Mouse (Mus musculus): Measurements from ENCODE around the gene Cct8l1.
A peak's percentile ranks its signal among the peaks of the same experiment; 100 is the strongest.

The Cct8l1 gene

DNA sequence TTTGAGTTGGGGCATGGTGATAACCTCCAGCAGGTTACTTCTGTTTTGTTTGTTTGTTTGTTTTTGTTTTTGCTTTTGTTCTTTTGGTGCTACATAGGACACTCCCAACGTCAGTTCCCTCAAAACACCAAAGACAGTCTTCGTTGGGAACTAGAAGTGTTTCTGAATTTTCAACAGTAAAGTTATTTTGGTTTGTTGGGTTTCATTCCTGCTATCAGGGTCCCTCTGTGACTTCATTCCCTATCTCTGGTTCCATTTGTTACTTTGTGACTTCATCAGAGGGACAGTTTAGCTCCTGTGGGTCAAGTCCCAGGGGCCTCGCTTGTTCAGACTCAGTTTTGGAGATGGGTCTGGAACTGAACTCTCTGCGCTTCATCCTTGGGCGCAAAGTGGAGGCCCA lies at the start of gene Cct8l1:
Gene Cct8l1, plus strand, starts transcription at position 301 of the 400 bp plus-strand sequence.
- no peak for DNase-seq

DNA sequence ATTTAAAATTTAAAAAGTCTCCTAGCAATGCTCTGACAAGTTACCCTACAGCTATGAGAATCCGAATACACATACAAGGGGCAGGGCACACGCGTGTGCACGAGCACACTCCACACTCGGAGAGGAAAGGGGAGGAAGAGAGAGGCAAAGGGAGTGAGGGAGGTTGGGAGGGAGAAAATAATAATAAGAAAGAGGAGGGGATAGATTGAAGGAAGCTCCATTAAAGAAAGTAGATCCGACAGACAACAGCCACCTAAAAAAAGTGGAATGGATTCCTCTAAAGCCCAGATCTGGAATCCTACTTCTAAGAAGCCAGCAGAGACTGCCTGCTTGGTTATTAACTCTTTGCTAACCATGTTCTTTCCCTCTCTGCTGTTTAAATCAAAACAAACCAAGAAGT lies 43.8 kb upstream of the Cct8l1 start:
- DNase-seq, result no peak

DNA sequence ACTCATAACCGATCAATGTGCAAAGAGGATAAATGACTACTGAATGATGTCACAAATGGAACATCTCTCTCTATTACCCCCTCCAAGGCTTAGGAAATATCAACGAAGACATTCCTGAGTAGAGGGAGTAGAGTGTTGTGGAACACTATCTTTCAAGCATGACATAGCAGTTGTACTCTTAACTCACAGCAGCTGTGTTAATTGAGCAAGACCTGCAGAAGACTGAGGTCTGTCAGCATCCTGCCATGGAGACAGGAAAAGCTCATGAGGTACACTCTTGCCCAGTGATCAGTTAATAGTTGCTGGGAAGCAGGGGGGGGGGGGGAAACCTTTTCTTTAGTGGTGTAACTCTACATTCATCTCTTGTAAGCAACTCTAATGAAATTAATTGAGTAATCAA lies 40.1 kb upstream of the Cct8l1 start:
- no peak for DNase-seq

DNA sequence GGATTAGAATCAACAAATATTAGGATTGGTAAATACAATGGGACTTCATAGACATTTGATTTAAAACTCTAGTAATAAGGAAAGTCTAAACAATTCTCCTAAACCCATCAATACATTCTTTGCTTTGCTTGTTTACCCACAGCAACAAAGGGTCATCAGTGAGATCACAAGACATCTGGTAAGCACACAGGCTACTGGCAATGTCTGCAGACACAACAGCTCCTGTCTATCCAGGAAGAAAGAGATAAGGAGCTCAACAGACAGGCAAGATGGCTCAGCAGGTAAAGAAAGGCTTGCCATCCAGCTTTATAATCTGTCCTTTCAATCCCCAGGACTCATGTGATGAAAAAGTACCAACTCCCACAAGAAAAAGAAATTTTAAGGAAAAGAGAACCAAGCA lies 37.0 kb upstream of the Cct8l1 start:
- DNase-seq, result no peak

DNA sequence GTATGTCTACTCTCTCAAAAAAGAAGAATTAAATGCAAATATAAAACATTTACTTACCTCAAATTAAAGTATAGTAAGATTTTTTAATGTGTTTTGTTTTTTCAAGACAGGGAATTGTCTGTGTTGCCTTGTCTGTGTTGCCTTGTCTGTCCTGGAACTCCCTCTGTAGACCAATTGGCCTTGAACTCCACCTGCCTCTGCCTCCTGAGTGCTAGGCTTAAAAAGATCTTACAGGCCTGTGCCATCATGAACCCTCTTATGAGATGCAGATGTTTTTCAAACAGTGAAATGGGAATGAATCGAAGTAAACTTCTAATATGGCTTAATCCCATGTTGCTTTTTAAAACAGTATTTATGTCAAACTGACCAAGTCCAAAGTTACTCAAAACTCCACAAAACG lies 19.2 kb upstream of the Cct8l1 start:
- DNase-seq, result peak; percentile 68

DNA sequence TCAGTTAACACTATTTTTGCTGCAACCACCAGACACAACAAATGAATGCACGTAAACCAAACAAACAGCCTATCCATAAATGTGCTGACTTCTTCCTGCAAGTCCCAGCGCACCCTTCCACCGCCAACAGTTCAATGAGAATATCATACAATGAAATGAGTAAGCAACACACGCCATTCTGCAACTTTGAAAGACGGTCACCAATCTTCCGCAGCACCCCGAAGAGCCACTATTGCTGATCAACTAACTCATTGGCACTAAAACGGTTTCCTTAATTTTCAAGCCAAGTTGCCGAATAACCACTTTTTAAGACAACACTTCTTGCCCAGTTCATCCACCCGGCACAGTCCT lies 18.5 kb upstream of the Cct8l1 start:
- peak; percentile 84 for DNase-seq

DNA sequence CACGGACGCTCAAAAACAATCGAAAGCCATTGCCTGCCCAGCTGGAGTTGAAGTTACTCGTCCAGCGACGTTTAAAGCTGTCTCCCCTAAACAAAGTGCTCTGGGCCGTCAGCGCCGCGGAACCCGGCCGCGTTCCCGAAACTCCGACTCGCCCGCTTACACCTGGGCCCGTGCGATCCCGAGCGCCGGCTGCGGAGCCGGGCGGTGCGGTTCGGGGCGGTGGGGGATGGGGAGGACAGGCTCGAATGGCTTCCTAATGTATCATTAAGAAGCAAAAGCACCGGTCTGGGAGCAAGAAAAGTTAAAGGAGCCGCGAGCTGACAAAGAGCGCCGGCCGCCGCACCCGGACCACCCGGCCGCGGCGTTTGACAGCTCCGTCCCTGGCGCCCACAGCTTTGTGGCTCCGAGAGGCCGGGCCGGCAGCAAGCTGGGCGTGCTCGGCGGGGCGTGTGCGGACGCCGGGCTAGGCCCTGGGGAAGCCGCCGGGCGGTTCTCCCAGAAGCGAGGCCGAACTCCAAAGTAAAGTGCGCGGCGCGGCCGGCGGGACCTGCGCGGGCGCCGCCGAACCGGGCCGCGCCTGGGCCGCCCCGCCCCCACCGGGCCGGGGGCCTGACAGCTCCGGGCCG lies 18.0 kb upstream of the Cct8l1 start:
- no peak for DNase-seq

DNA sequence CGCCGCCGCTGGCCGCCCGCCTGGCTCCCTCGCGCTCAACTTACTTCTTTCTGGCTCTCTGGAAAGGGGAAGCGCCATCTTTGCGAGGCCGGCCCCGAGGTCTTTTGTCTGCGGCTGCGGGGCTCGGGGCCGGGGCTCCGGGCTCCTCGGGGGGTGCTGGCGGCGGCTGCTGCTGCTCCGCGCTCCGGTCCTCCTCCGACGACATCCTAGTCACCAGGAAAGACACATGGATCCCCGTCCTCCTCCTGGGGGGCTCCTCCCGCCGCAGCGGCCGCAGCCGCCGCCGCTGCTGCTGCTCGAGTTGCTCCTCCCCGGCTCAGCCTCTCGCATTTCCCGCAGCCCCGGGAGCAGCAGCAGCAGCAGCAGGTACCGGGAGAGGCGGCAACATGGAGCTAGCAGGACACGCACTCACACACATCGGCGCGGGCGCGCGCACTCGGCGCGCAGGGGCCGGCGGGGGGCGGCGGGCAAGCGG lies 17.5 kb upstream of the Cct8l1 start, which contains the start of gene Kmt2c:
Gene Kmt2c, minus strand, starts transcription at position 438 of the 475 bp plus-strand sequence.
- peak; percentile 99 for DNase-seq

DNA sequence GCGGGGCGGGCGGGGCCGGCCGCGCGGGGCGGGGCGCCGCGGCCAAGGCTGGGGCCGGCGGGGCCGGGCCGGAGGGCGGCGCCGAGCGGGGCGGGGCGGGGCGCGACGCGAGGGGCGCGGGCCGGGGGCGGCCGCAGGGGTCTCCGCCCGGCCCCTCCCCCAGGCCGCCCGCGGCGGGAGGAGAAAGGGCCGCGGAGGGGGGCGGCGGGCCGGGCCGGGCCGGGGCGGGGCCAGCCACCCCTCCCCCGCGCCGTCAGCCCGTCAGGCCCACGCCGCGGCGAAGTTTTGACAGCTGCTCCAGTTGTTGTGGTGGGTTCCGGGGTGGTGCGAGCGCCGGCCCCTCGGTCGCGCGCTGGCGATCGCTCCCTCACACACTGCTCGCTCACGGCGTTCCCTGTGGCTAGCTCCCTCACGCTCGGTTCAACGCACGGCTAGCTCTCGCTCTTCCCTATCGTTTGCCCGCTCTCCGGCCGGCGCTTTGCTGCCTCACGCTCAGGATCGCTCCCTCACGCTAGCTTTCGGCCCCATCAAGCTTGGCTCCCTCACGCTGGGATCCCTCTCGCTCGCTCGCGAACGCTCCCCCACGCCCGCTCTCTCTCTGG lies 16.9 kb upstream of the Cct8l1 start:
- DNase-seq, result peak; percentile 98

DNA sequence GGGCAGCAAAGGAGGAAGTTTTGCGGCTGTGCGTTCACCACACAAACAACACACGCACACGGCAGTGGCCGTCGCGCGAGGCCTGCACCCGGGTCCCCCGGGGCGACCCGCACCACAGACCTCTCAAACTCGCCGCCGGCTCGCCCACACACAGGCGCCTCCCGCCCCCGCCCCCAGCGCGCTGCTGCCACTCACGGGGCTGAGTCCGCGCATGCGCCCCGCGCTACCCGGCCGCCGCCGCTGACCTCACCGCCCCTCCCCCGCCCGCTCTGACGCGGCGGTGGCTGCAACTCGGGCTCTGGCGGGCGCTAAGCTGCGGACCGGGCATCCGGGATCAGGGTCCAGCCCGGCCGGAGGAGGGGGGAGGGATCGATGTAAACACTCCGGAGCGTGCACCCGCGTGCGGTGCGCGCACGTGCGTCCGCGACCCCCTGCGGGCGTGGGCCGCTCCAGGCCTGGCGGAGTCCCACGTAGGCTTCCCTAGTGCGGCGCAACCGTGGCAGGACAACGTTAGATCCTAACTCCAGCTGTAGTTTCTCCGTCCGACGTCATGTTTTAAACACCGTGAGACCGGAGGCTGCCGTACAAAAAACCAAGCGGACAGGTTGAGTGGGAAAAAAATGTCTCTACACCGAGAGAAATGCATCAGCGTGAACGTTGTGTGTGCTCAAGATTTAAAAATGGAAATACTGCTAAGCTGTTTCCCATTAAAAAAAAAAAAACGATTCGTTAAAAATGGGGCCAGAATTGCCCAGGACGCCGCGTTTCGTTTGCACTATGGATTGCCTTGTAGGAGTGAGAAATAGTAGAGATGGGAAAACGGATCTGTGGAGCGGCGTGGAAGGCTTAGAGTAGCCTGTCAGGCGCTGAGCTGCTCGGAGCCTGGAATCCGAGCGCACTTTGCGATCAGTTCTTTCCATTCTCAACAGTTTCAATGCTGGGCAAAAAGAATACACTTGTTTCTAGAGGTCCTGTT lies 16.2 kb upstream of the Cct8l1 start:
- peak; percentile 100 for DNase-seq

DNA sequence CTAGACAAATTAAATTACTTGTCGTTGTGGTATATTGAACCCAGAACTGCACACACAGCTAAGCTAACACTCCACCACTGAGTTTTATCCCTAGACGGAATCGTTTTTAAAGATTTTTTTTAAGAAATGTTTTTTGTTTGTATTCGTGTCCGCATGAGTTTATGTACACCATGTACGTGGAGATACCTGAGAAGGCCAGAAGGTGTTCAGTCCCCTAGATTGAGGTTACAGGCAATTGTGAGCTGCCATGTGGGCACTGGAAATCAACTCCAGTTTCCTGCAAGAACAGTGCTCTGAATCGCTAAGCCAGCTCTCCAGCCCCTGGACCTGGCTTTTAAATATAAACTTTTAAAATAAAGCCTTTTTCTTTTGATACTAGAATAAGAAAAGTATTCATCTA lies 15.2 kb upstream of the Cct8l1 start:
- peak; percentile 61 for DNase-seq

DNA sequence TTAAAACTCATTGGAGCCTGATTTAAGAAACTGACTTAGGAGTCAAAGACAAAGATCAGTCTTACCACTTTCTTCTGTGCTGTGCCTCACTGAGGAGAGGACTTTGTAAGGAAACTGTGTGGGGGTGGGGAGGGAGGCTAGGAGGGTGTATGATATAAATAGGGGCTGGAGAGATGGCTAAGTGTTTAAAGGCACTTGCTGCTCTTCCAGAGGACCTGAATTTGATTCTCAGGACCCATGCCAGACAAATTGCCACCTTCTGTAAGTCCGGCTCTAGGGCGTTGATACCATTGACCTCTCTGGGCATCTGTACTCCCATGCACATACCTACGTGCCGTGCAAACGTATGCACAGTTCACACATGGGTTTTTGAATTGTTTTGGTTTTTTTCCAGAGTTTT lies 9.8 kb upstream of the Cct8l1 start:
- DNase-seq, result peak; percentile 63

DNA sequence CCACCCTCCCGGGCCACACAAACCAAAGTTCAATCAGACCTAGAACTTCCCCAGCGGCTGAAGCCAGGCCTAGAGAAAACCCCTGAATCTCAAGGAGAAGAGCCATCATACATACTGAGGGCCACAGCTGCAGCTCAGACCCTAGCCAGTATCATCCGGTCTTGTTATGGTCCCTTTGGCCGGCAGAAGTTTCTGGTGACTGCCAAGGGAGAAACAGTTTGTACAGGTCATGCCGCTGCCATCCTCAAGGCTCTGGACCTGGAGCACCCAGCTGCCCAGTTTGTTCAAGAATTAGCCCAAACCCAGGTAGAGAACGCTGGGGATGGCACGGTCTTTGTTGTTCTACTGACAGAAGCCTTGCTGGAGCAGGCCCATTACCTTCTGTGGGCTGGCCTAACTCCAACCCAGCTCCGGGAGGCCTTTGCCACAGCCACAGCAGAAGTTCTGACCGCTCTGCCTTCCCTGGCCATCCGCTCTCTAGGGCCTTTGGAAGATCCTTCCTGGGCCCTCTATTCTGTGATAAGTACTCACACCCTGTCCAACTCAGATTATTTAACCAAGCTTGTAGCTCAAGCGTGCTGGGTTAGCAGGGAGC lies 531 bp downstream of the Cct8l1 start:
- peak; percentile 84 for DNase-seq

DNA sequence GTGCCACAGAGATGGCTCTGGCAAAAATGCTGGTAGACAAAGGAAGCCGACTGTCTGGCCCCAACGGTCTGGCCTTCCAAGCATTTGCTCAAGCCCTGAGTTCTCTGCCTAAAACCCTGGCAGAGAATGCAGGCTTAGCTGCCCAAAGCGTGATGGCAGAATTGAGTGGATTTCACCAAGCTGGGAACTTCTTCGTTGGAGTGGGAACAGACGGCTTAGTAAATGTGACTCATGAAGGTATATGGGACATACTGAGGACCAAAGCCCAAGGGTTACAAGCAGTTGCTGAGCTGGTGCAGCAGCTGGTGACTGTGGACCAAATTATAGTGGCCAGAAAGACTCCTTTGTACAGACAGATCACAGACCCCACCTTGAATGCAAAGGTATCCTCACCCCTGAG lies 1.7 kb downstream of the Cct8l1 start:
- DNase-seq, result peak; percentile 71

DNA sequence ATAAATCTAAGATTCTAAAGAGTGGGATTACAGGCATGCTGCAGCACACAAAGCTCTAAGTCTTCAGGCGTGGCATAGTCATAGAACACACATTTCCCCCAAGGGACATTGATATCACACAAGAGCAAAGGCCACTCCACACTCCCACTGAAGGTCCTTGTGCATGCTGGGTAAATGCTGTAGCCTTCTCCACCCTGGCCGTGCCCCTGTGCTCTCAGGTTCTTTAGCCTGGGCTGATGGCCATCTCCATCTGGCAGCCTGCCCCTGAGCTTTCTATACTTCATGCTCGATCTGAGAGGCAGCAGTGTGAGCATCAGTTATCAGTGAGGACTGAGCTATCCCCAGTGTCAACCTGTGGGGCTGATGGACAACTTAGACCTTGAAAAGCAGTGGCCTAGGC lies 4.0 kb downstream of the Cct8l1 start:
- peak; percentile 88 for DNase-seq

DNA sequence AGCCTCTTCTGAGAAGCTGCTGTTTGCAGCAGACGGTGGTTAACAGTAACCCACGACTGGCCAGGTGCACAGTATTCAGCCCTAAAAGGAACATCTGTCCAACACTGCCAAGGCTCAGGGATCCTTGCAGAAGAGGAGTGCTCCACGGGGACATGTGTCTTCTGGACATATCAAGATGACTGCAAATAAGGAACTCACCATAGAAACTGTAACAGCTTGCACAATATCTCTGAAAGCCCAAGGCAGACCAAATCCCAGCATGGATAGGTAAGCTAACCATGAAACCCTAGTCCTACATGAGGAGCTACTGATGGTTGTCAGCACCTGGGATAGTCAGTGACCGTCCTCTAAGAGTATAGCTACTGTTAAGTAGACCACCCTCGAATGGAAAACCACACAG lies 5.6 kb downstream of the Cct8l1 start:
- DNase-seq, result no peak

DNA sequence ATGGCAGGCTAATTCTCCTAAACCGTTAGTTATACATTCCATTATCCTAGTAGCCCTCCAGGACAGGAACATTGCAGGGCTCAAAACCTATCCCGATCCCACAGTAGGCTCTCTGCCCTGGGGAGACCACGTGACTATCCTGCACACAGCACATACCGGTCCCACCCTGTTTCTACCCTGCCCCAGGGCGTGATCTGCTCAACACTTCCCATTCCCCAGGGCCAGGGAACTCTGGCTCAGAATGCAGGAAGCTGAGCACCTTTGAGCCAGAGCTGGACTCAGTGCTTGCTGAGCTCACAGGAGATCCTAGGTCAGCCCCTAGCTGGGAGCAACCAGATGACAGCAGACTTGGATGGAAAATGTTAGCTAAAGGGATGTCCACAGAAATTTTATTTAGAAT lies 10.2 kb downstream of the Cct8l1 start:
- peak; percentile 98 for DNase-seq

DNA sequence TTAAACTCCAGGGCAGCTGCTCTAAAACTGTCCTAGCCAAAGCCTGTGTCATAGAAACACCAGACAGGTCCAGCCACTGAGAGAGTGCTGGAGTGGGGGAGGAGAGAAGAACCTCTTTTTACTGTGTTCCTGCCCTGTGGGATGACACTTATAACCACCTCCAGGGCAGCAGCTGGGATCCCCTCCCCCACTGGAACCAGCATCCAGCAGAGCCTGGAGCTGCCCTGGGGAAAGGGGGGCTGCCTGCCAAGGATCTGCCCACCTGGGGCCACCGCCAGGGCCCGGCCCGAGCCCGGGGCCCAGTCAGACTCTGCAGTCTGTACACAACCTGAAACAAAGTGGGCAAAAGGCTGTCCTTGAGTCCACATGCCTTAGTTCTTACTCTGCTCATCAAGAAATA lies 11.1 kb downstream of the Cct8l1 start:
- peak; percentile 95 for DNase-seq

DNA sequence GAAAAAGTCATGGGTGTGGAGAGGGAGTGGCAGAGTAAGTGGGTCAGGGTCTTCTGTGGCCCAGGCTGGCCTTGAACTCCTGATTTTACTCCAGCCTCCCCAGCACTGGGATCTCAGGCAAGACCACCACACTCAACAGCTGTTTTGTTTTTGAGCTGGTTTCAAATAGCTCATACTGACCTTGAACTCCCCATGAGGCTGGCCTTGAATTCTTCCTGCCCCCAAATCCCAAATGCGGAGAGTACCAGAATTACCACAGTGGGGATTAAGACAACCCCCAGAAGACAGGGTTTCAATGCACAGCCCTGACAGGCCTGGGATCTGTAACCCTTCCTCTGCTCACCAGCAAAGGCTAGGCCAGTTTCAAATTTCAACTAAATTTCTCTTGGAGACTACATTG lies 12.1 kb downstream of the Cct8l1 start:
- no peak for DNase-seq

DNA sequence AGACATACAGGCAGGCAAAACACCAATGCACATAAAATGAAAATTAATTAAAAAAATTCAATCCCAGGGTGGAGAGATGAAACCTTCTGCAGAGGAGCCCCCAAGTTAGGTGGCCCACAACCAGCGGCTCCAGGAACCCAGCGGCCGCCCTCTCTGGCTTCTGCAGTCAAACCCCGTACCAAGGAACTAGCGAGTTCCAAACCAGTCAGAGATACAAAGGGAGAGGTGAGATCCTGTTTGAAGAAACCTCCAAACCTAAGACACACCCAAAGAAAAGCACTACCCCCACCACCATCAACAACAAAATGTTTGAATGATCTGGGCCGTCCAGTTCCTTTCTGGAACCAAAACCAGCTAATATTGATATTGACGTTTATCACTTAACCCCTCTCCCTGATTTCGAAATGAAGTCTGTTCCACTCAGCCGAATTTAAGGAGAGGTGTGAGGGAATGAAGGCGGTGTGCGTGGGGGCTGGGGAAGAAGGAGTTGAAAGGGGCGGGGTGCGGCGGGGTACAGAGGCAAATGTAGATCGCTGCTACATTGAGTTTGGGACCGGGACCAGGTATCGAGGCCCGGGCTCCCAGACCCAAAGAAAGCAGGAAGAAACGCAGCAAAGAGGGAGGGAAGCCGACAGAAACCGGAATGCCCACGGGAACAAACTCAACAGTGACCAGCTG lies 13.1 kb downstream of the Cct8l1 start:
- DNase-seq, result no peak

DNA sequence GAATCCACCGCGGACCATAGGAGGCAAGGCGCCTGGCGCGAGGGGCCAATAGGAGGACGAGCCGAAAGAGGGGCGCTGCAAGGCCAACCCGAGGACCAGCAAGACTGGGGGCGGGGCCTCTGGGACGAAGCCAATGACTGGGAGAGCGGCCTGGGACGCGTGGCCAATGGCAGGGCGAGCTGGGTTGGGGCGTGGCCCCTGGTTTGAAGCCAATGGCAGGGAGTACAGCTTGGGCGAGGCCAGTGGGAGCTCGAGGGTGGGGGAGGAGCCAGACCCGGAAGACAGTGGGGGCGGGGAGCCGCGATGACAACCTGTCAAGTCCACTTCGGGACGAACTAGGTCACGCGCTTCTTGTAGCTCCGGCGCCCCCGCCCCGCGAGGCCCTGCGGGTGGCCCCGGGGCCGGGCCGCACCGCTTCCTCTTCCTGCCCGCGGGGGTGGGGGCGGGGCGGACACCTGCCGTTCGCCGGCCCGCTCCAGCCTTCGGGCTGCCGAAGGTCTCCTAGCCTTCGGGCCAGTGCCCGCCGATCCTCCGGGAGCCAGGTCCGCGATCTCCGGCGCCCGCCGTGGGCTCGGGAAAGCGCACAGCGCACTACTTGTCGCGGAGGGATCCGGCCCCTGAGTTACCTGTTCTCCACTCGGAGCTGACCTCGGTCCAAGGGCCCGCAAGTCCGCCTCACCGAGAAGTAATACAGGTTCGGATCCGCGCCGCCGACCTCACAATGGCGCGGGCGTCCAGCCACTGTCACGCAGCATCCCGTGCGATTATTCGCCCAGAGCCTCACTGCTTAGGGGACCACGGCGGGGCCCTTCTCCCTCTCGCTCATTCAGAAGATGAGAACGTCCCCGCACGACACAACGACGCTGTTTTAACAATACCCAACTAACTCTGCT lies 13.9 kb downstream of the Cct8l1 start:
- peak; percentile 100 for DNase-seq

DNA sequence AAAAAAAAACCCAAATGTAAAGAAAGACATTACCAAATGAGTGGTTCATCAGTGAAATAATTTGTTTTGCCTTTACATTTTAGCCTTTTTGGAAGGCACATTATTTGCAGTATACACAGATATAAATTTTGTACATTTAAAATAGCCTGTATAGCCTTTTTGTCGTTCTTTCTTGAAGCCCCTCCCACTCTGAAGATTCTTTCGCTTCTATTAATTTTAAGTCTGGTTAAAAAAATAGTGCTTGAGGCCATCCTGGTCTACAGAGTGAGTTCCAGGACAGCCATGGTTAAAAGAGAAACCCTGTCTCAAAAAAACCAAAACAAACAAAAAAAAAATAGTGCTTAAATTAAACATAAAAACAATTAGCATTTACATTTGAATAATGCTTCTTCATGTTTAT lies 14.8 kb downstream of the Cct8l1 start:
- no peak for DNase-seq

All from heart, adult 11 months (tissue).